Mouse (Mus musculus): Measurements from ENCODE around the gene Ifi35. TPM values are rescaled to one million over a fixed set of nuclear protein-coding genes. Genes with fewer than 3 reads are reported as not detected.
"Not testable (repeated sequence)": the region's sequence is repeated elsewhere in the genome, so short reads cannot be mapped to it uniquely, and the experiment has no call there.

Ifi35 gene
- polyA plus RNA-seq, 1 experiment = 1.6 TPM

- peaks cover 18% of the 10 kb centered on the region for H3K36me3 ChIP-seq (ENCODE audit: control insufficient read depth)
- TF ChIP-seq TAL1 (IDR thresholded peaks at IDR 0.05; ENCODE audit: low read length) = no peak
- no peak for TF ChIP-seq GATA1 (IDR thresholded peaks at IDR 0.05; ENCODE audit: low read length)
- H3K27me3 ChIP-seq (ENCODE audit: control insufficient read depth) = peaks cover 8% of the 10 kb centered on the region; the same call in 1 of the 2 replicates
- peaks cover under 1% of the 10 kb centered on the region for H3K9me3 ChIP-seq (ENCODE audit: control insufficient read depth, low read length)
- peaks cover 37% of the 10 kb centered on the region for H3K4me1 ChIP-seq (ENCODE audit: control insufficient read depth)
- peak within 1 kb of the TSS; percentile 81 for H3K4me3 ChIP-seq (replicated peaks)
These were observed 23.0 kb upstream of the Ifi35 start, which contains the start of the genes Rundc1 and Ptges3l for GRCm38 (mm10) chr11:101424925-101425813. Rundc1 (plus strand) TSS chr11:101425085. Ptges3l (minus strand) TSS chr11:101425333.

- H3K9me3 ChIP-seq (ENCODE audit: control insufficient read depth, low read length) = peaks cover 2% of the 10 kb centered on the region
- H3K4me1 ChIP-seq (ENCODE audit: control insufficient read depth) = peaks cover 37% of the 10 kb centered on the region
- peaks cover 8% of the 10 kb centered on the region; the same call in 1 of the 2 replicates for H3K27me3 ChIP-seq (ENCODE audit: control insufficient read depth)
- peaks cover 28% of the 10 kb centered on the region for H3K36me3 ChIP-seq (ENCODE audit: control insufficient read depth)
- TF ChIP-seq TAL1 (IDR thresholded peaks at IDR 0.05; ENCODE audit: low read length) (no peak), GATA1 (IDR thresholded peaks at IDR 0.05; ENCODE audit: low read length) (no peak)
- H3K4me3 ChIP-seq (replicated peaks) = peak overlapping the region; percentile 81
These were observed 22.0 kb upstream of the Ifi35 start for GRCm38 (mm10) chr11:101426165-101426564.

- peaks cover 11% of the 10 kb centered on the region for H3K4me1 ChIP-seq (ENCODE audit: control insufficient read depth)
- no peaks in the 10 kb centered on the region for H3K27me3 ChIP-seq (ENCODE audit: control insufficient read depth)
- H3K9me3 ChIP-seq (ENCODE audit: control insufficient read depth, low read length) = peaks cover 2% of the 10 kb centered on the region
- no peak for TF ChIP-seq TAL1 (IDR thresholded peaks at IDR 0.05; ENCODE audit: low read length)
- TF ChIP-seq GATA1 (IDR thresholded peaks at IDR 0.05; ENCODE audit: low read length) = no peak
- H3K36me3 ChIP-seq (ENCODE audit: control insufficient read depth) = peaks cover 69% of the 10 kb centered on the region
- H3K4me3 ChIP-seq (replicated peaks) = no peak overlapping the region
These were observed 16.9 kb upstream of the Ifi35 start for GRCm38 (mm10) chr11:101431327-101431726.

DNA sequence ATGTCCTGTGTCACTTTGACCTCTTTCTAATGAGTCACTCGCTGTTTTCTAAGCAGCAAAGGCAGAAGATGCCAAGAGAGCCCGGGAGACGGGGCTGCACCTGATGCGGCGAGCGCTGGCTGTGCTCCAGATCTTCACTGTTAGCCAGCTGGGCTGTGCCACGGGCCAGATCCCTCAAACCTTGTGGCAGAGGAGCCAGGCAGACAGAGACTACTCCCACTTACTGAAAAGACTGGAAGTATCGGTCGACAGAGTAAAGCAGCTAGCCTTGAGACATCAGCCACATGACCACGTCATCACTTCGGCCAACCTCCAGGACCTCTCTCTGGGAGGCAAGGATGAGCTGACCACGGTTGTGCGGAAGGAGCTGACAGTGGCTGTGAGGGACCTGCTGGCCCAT lies 14.8 kb upstream of the Ifi35 start:
- Histone ChIP-seq H3K36me3 (ENCODE audit: control insufficient read depth) (peaks cover 66% of the 10 kb centered on the region), H3K27me3 (ENCODE audit: control insufficient read depth) (no peaks in the 10 kb centered on the region), H3K4me1 (ENCODE audit: control insufficient read depth) (peaks cover 4% of the 10 kb centered on the region), H3K9me3 (ENCODE audit: control insufficient read depth, low read length) (peaks cover 2% of the 10 kb centered on the region), H3K4me3 (replicated peaks) (no peak overlapping the region)
- no peak for TF ChIP-seq GATA1 (IDR thresholded peaks at IDR 0.05; ENCODE audit: low read length)
- no peak for TF ChIP-seq TAL1 (IDR thresholded peaks at IDR 0.05; ENCODE audit: low read length)

DNA sequence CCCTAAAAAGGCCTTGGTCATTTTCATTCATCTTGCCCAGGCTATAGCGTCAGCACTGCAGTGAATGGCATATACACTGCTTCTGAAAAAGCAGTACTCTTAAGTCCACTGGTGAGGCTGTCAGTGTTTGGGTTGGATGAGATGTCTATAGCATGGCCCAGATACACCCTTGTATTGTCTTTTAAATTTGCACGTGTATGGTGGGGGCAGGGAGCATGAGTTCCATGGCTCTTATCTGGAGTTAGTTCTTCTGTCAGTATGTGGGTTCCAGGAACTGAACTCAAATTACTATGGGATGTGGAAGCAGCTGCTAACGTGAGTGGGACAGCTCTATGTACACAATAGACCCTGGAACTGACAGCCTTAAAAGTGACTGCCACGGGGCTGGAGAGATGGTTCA lies 12.4 kb upstream of the Ifi35 start:
- TF ChIP-seq TAL1 (IDR thresholded peaks at IDR 0.05; ENCODE audit: low read length) = no peak
- TF ChIP-seq GATA1 (IDR thresholded peaks at IDR 0.05; ENCODE audit: low read length) = no peak
- peaks cover 44% of the 10 kb centered on the region for H3K36me3 ChIP-seq (ENCODE audit: control insufficient read depth)
- no peaks in the 10 kb centered on the region for H3K27me3 ChIP-seq (ENCODE audit: control insufficient read depth)
- H3K9me3 ChIP-seq (ENCODE audit: control insufficient read depth, low read length) = no peaks in the 10 kb centered on the region
- H3K4me3 ChIP-seq (replicated peaks) = no peak overlapping the region
- H3K4me1 ChIP-seq (ENCODE audit: control insufficient read depth) = peaks cover 7% of the 10 kb centered on the region

GRCm38 (mm10) chr11:101436916-101437315 lies 11.3 kb upstream of the Ifi35 start:
- no peaks in the 10 kb centered on the region for H3K9me3 ChIP-seq (ENCODE audit: control insufficient read depth, low read length)
- H3K36me3 ChIP-seq (ENCODE audit: control insufficient read depth) = peaks cover 33% of the 10 kb centered on the region
- peaks cover 8% of the 10 kb centered on the region for H3K4me1 ChIP-seq (ENCODE audit: control insufficient read depth)
- H3K27me3 ChIP-seq (ENCODE audit: control insufficient read depth) = no peaks in the 10 kb centered on the region
- no peak overlapping the region for H3K4me3 ChIP-seq (replicated peaks)
- TF ChIP-seq GATA1 (IDR thresholded peaks at IDR 0.05; ENCODE audit: low read length) (no peak), TAL1 (IDR thresholded peaks at IDR 0.05; ENCODE audit: low read length) (no peak)

GRCm38 (mm10) chr11:101438006-101438405 lies 10.2 kb upstream of the Ifi35 start:
- not testable (repeated sequence) for H3K4me3 ChIP-seq (replicated peaks); H3K9me3 ChIP-seq (ENCODE audit: control insufficient read depth, low read length); H3K27me3 ChIP-seq (ENCODE audit: control insufficient read depth)
- H3K4me1 ChIP-seq (ENCODE audit: control insufficient read depth) = peaks cover 13% of the 10 kb centered on the region
- H3K36me3 ChIP-seq (ENCODE audit: control insufficient read depth) = peaks cover 31% of the 10 kb centered on the region

DNA sequence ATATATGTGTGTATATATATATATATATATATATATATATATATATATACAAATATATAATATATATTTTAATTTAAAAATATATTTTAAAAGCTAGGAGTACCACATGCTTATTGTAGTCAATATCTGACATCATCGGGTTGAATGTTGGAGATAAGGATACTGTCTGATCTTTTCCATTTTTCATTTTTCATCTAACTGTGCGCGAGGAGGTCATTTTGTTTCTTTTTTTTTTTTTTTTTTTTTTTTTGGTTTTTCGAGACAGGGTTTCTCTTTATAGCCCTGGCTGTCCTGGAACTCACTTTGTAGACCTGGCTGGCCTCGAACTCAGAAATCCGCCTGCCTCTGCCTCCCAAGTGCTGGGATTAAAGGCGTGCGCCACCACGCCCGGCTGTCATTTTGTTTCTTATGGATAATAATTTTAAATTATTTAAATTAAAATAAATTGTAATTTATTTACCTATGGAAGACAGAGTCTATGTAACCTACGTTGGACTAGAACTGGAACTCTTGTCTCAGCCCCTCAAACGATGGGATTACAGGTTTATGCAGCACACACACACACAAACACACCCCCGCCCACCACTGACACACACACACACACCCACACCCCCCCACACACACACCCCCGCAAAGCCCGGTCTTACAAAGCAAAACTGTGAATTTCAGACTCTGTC lies 6.6 kb upstream of the Ifi35 start:
- Histone ChIP-seq H3K4me3 (replicated peaks) (peak overlapping the region; percentile 73), H3K36me3 (ENCODE audit: control insufficient read depth) (peaks cover 35% of the 10 kb centered on the region), H3K4me1 (ENCODE audit: control insufficient read depth) (peaks cover 35% of the 10 kb centered on the region)
- H3K27me3 ChIP-seq (ENCODE audit: control insufficient read depth); H3K9me3 ChIP-seq (ENCODE audit: control insufficient read depth, low read length): not testable (repeated sequence)

DNA sequence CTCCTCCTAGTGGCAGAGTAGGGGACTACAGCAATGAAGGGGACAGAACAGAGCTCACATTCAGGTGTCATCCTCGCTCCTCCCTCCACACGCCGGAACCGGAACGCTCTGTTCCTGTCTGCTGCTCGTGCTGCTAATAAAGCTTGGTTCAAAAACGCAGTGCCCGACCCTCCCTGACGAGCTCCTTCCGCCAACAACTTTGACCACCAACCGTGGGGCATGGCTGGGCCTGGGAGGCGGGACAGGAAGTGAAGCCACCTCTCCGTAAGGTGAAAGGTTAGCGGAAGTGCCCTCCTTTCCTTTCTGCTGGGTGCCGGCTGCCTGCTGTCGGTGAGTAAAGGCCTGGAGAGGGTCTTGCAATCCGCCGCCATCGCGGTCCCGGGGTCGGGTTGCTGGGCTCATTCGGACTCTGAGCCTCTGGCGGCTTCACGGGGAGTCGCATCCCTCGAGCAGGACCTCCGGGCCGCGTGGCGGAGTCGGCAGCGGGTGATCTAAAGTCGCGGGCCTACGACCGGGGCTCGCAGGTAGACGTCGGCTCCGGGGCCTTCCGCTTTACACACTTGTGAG lies 6.0 kb upstream of the Ifi35 start, which contains the start of gene Rpl27:
Gene Rpl27, plus strand, starts transcription at position 172 of the 567 bp plus-strand sequence.
- Histone ChIP-seq H3K4me3 (replicated peaks) (peak within 1 kb of the TSS; percentile 73), H3K27me3 (ENCODE audit: control insufficient read depth) (no peaks in the 10 kb centered on the region), H3K9me3 (ENCODE audit: control insufficient read depth, low read length) (no peaks in the 10 kb centered on the region), H3K36me3 (ENCODE audit: control insufficient read depth) (peaks cover 35% of the 10 kb centered on the region), H3K4me1 (ENCODE audit: control insufficient read depth) (peaks cover 35% of the 10 kb centered on the region)
- no peak for TF ChIP-seq TAL1 (IDR thresholded peaks at IDR 0.05; ENCODE audit: low read length)
- no peak for TF ChIP-seq GATA1 (IDR thresholded peaks at IDR 0.05; ENCODE audit: low read length)
